Mouse (Mus musculus): ENCODE data around the gene Sh2b3.

Gene Sh2b3

GRCm38 (mm10) chr5:121791026-121791425 is 46.4 kb downstream of the Sh2b3 start:
- no peak for DNase-seq (ENCODE audit: low read depth, low spot score)

GRCm38 (mm10) chr5:121783862-121784500 is 53.5 kb downstream of the Sh2b3 start:
- DNase-seq (ENCODE audit: low read depth, low spot score): no peak

GRCm38 (mm10) chr5:121782467-121782866 is 55.0 kb downstream of the Sh2b3 start:
- no peak for DNase-seq (ENCODE audit: low read depth, low spot score)

GRCm38 (mm10) chr5:121780180-121780579 is 57.3 kb downstream of the Sh2b3 start:
- no peak for DNase-seq (ENCODE audit: low read depth, low spot score)

- no peak for DNase-seq (ENCODE audit: low read depth, low spot score)
These were observed 58.8 kb downstream of the Sh2b3 start for GRCm38 (mm10) chr5:121778485-121779119.

- no peak for DNase-seq (ENCODE audit: low read depth, low spot score)
These were observed 65.8 kb downstream of the Sh2b3 start for GRCm38 (mm10) chr5:121771611-121772010.

- DNase-seq (ENCODE audit: low read depth, low spot score): no peak
These were observed 67.6 kb downstream of the Sh2b3 start for GRCm38 (mm10) chr5:121769827-121770226.

GRCm38 (mm10) chr5:121767564-121767963 is 69.9 kb downstream of the Sh2b3 start:
- no peak for DNase-seq (ENCODE audit: low read depth, low spot score)

GRCm38 (mm10) chr5:121766038-121766773 is 71.2 kb downstream of the Sh2b3 start:
- peak; percentile 31 for DNase-seq (ENCODE audit: low read depth, low spot score)
